Mouse (Mus musculus) lung, embryonic 15.5 days (tissue): ENCODE measurements at regions not wholly inside any gene's neighbourhood (a gene's known extent, or its start where the extent isn't known, plus 50 kb on each side); places are given as distances from the start of the nearest gene placed in this dataset.
"Not testable (repeated sequence)": the region's sequence is repeated elsewhere in the genome, so short reads cannot be mapped to it uniquely, and the experiment has no call there.

Experiments
- ATAC-seq: fragments of 200-750 bp; cut with Nextera tagmentation; 2 replicates; pipeline ENCODE4 v1.8.0; 2017; ENCODE audit warnings: moderate number of reproducible peaks, borderline replicate concordance; ENCODE audit not compliant: low FRiP score, low TSS enrichment; ENCODE audit errors: extremely low read depth
- H3K27ac ChIP-seq: fragments of 300-500 bp; sonication (generic); 2 replicates; pipeline ENCODE4 v1.5.1; 2015; ENCODE audit warnings: moderate library complexity, mild to moderate bottlenecking, inconsistent platforms
- H3K27me3 ChIP-seq: fragments of 300-500 bp; sonication (generic); 2 replicates; pipeline ENCODE4 v1.6.1; 2015; ENCODE audit warnings: inconsistent platforms
- H3K36me3 ChIP-seq: fragments of 300-500 bp; sonication (generic); 2 replicates; pipeline ENCODE4 v1.6.1; 2015; ENCODE audit warnings: inconsistent platforms
- H3K4me1 ChIP-seq: fragments of 300-500 bp; sonication (generic); 2 replicates; pipeline ENCODE4 v1.6.1; 2015; ENCODE audit warnings: inconsistent platforms
- H3K4me2 ChIP-seq: fragments of 300-500 bp; sonication (generic); 2 replicates; pipeline ENCODE4 v1.6.1; 2015; ENCODE audit warnings: inconsistent platforms, mild to moderate bottlenecking, moderate library complexity
- H3K4me3 ChIP-seq: fragments of 300-500 bp; sonication (generic); 2 replicates; pipeline ENCODE4 v1.5.1; 2015; ENCODE audit warnings: mild to moderate bottlenecking, inconsistent platforms
- H3K9ac ChIP-seq: fragments of 300-500 bp; sonication (generic); 2 replicates; pipeline ENCODE4 v1.6.1; 2015; ENCODE audit warnings: inconsistent platforms
- H3K9me3 ChIP-seq: fragments of 300-500 bp; sonication (generic); 2 replicates; pipeline ENCODE4 v1.6.1; 2016; ENCODE audit warnings: inconsistent platforms
- WGBS: fragments of 180-500 bp; shearing (Covaris S2); methylation state at CpG from one replicate; pipeline ENCODE4 v1.1.7; 2015; 5-methylcytosine and 5-hydroxymethylcytosine counted together

- no peak for ATAC-seq
- WGBS = 71% methylated on average over 5 of the region's 5 CpGs
- no peak overlapping the region for H3K9ac ChIP-seq
Observed at GRCm38 (mm10) chr13:113477901-113478510, 140.4 kb downstream of the Snx18 start.

DNA sequence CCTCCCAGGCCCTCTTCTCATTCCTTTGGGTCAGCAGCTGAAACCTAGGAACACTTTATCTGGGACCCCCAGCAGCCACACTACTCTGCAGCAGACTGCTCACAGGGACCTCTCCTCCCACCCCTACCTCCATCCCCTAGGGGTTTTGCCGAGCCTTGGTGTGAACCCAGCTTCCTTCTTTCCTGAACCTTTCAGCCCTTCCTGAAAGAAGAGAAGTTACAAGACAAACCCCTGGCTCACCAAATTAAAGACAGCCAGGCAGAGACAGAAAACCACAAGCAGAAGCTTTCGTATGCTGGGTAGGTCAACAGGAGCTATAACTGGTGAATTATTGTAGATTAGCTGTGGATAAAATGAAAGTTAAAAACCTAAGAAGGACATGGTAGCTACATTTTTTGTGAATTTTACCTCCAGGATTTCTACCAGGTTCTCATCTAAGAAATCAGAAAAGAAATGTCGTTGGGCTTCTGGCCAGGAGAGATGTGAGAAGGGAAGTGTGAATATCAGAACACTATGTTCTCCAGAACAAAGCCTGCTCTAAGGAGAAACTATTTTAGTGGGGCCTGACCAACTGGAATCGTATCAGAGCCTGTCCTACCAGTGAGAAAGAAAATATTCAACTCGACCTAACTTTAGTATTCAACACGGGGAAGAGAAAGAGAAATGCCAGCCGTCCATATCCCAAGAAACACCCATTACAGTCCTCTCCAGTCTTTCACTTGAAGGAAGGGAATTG lies 147.4 kb downstream of the Snx18 start:
- no peak overlapping the region for H3K4me3 ChIP-seq
- no peaks in the 10 kb centered on the region for H3K9me3 ChIP-seq
- H3K36me3 ChIP-seq = no peaks in the 10 kb centered on the region
- H3K4me2 ChIP-seq = no peak overlapping the region
- no peak overlapping the region for H3K27ac ChIP-seq
- no peak overlapping the region for H3K9ac ChIP-seq
- no peak for ATAC-seq
- no peaks in the 10 kb centered on the region for H3K4me1 ChIP-seq
- WGBS = 68% methylated on average over 7 of the region's 7 CpGs
- no peaks in the 10 kb centered on the region for H3K27me3 ChIP-seq

More at GRCm38 (mm10) chr13:113477901-113478510, 140.4 kb downstream of the Snx18 start:
- Histone ChIP-seq H3K9me3 (no peaks in the 10 kb centered on the region), H3K36me3 (no peaks in the 10 kb centered on the region), H3K27ac (no peak overlapping the region), H3K4me1 (no peaks in the 10 kb centered on the region), H3K4me3 (no peak overlapping the region), H3K4me2 (no peak overlapping the region), H3K27me3 (no peaks in the 10 kb centered on the region)

DNA sequence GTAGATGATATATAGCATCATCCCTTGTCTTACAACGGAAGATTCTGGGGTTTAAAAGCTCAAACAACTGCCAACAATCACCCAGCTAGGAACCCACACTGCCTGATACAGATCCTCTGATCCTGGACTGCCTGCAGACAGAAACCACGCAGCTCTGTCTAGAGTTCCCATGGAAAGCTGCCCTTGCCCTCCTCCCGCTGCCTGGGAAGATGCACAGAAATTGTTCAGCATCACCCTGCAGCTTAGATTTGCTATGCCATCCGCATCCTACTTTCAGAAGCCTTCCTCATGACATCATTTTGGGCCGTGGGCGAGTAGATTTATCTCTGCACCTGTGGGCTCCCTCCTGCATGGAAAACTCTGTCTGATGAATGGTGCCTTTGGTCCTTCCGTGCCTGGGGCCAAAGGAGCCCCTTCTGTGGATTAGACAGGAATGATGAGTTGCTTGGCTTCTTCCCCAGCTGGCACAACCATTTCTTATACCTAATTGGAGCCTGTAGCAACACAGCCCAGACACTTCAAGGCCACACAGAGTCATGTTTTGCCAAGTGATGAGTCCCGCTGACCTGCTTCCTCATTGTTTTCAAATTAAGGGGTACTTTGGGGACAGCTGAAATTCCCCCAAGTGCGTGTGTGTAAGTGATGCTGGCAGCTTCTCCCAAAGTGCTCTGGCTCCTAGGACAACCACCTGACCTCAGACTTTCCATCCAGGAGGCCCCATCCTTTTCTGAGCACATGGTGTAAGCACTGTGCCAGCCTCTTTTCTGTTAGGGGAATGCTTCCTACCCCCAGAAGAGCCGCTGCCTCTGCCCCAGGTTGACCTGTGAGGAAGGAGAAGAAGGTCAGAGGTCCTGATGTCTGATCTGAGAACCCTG lies 153.9 kb downstream of the Snx18 start:
- H3K27me3 ChIP-seq = no peaks in the 10 kb centered on the region
- no peak for ATAC-seq
- no peaks in the 10 kb centered on the region for H3K36me3 ChIP-seq
- no peaks in the 10 kb centered on the region for H3K4me1 ChIP-seq
- H3K9ac ChIP-seq = no peak overlapping the region
- no peak overlapping the region for H3K27ac ChIP-seq
- WGBS = 52% methylated on average over 10 of the region's 10 CpGs
- no peak overlapping the region for H3K4me2 ChIP-seq
- no peak overlapping the region for H3K4me3 ChIP-seq
- H3K9me3 ChIP-seq = no peaks in the 10 kb centered on the region

GRCm38 (mm10) chr13:113463420-113463819 lies 154.9 kb downstream of the Snx18 start:
- Histone ChIP-seq H3K4me3 (no peak overlapping the region), H3K9me3 (no peaks in the 10 kb centered on the region), H3K9ac (no peak overlapping the region), H3K27me3 (no peaks in the 10 kb centered on the region), H3K4me2 (no peak overlapping the region), H3K4me1 (no peaks in the 10 kb centered on the region), H3K27ac (no peak overlapping the region), H3K36me3 (no peaks in the 10 kb centered on the region)
- no peak for ATAC-seq
- WGBS = 51% methylated on average over 4 of the region's 4 CpGs

- 45% methylated on average over 11 of the region's 11 CpGs for WGBS
- H3K27ac ChIP-seq = no peak overlapping the region
- no peaks in the 10 kb centered on the region for H3K9me3 ChIP-seq
- ATAC-seq = no peak
- H3K4me1 ChIP-seq = 0 out of 2 replicates have a peak, but pooled peaks cover 3% of the 10 kb centered on the region
- H3K4me2 ChIP-seq = no peak overlapping the region
- H3K4me3 ChIP-seq = no peak overlapping the region
- H3K36me3 ChIP-seq = no peaks in the 10 kb centered on the region
- H3K9ac ChIP-seq = no peak overlapping the region
- no peaks in the 10 kb centered on the region for H3K27me3 ChIP-seq
Observed at GRCm38 (mm10) chr13:113454490-113455295, 161.7 kb downstream of the BC067074 start.

DNA sequence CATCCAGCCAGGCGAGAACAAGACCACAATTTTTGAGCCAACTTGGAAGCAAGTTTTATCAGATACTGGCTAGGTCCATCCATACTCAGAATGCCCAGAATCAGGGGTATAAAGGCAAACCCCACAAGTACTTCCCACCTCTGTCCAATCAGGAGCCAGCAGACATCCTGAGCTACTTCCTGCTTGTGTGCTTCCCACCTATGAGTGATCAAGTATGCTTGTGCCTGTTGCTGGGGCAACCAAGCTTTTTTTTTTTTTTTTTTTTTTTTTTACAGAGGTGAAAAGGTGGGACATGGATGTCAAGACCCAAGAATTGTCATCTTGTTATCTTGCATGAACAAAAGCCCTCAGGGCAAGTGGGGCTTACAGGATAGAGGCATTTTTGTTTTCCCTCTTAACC lies 155.4 kb downstream of the BC067074 start:
- Histone ChIP-seq H3K4me2 (no peak overlapping the region), H3K4me3 (no peak overlapping the region), H3K4me1 (no peaks in the 10 kb centered on the region), H3K9me3 (no peaks in the 10 kb centered on the region), H3K36me3 (no peaks in the 10 kb centered on the region), H3K27ac (no peak overlapping the region), H3K9ac (no peak overlapping the region), H3K27me3 (no peaks in the 10 kb centered on the region)
- 89% methylated on average over 1 of the region's 1 CpGs for WGBS
- ATAC-seq = no peak

DNA sequence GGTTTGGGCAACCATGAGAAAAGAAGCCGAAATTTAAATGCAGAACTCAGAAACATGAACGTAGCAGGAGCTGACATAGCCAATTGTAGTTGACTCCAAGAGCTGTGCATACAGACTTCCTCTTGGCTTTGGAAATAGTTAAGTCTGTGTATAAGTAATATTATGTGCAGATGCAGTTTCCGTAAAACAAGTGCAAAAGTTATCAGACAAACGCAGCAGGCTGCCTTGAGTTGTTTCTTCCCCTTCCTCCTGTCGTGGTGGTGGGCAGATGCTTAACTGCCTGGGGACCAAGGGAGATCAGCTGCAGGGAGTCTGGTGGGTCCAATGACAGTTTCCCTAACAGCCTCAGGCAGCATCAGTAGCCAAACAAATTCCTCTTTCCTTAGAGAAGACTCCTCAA lies 153.3 kb downstream of the BC067074 start:
- Histone ChIP-seq H3K4me2 (no peak overlapping the region), H3K27ac (no peak overlapping the region), H3K9ac (no peak overlapping the region), H3K36me3 (no peaks in the 10 kb centered on the region), H3K4me1 (0 out of 2 replicates have a peak, but pooled peaks cover 3% of the 10 kb centered on the region), H3K4me3 (no peak overlapping the region), H3K9me3 (no peaks in the 10 kb centered on the region), H3K27me3 (no peaks in the 10 kb centered on the region)
- ATAC-seq = no peak
- 78% methylated on average over 5 of the region's 5 CpGs for WGBS

DNA sequence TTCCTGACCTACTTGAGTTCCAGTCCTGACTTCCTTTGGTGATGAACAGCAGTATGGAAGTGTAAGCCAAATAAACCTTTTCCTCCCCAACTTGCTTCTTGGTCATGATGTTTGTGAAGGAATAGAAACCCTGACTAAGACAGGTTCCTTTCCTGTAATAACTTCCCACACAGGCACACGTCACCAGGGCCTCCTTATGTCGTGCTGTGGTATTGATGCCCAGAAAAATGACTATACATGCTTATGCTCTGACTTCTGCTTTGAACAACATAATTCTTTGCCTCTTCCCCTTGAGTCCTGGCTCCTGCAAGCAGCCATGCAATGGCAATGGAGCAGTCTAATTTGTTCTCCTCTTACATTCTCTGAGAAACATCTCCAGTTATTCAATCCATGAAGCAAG lies 151.5 kb downstream of the BC067074 start:
- WGBS = 76% methylated on average over 2 of the region's 2 CpGs
- H3K27ac ChIP-seq, H3K4me1 ChIP-seq, H3K9ac ChIP-seq, H3K4me3 ChIP-seq, H3K36me3 ChIP-seq, H3K27me3 ChIP-seq, ATAC-seq, H3K9me3 ChIP-seq, H3K4me2 ChIP-seq: not testable (repeated sequence)

DNA sequence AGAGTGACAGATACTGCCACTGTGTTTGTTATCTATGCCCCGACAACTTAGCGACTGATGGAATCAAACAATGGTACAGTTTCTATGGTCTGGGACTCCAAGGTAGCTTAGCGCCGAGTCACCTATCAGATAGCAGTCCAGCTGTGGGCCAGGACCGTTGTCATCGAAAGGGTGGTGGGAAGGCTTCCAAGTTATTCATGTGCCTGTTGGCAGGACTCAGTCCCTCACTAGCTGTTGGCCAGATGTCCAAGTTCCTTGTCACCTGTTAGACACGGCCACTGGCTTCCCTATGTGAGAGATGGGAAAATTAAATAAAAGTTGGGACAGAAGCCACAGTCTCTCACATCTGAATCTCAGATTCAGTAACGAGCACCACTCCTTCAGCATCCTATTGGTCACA lies 150.1 kb downstream of the BC067074 start:
- ATAC-seq = no peak

DNA sequence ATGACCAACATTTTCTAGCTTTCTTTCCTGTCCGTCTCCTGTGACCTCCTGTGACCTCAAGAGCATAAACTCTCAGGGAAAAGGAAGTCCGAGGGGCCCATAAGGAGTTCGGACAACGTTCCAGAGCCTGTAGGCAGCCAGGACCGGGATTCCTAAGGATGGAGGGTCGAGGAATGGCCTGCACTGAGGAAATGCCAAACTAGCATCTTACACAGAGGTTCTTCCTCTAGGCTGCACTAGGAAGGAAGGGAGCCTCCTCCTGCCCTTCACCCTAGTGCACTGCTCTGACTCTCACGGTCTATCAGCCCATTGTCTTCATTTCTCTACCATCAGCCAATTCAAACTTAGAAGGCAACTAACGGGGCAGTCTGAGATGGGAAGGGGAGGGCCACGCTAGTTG lies 149.2 kb downstream of the BC067074 start:
- H3K4me3 ChIP-seq = no peak overlapping the region
- H3K4me2 ChIP-seq = no peak overlapping the region
- no peak for ATAC-seq
- H3K9me3 ChIP-seq = no peaks in the 10 kb centered on the region
- H3K27ac ChIP-seq = no peak overlapping the region
- H3K27me3 ChIP-seq = no peaks in the 10 kb centered on the region
- WGBS = 57% methylated on average over 9 of the region's 9 CpGs
- H3K36me3 ChIP-seq = no peaks in the 10 kb centered on the region
- H3K9ac ChIP-seq = no peak overlapping the region
- H3K4me1 ChIP-seq = peaks cover 14% of the 10 kb centered on the region

More for the DNA sequence above, 150.1 kb downstream of the BC067074 start:
- Histone ChIP-seq H3K27ac (no peak overlapping the region), H3K4me3 (no peak overlapping the region), H3K9ac (no peak overlapping the region), H3K9me3 (no peaks in the 10 kb centered on the region), H3K4me1 (peaks cover 14% of the 10 kb centered on the region), H3K36me3 (no peaks in the 10 kb centered on the region), H3K27me3 (no peaks in the 10 kb centered on the region), H3K4me2 (no peak overlapping the region)
- WGBS = 77% methylated on average over 8 of the region's 8 CpGs

DNA sequence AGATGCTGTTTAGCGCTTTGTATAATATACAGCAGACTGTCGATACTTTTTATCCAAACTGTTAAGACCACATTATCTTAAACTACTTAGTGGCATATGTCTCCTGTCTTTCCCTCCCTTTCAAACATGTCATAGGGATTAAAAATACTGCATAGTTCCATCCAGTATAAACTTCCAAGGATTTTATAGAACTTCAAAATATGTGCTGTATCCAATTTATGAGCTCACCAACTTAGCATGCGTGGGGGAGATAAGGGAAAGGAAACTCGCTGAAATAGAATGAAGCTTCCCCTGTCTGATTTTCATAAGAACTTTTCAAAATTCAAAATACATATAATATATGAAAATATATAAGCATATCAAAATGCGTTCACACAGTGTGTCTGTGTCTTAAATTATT lies 147.2 kb downstream of the BC067074 start:
- Histone ChIP-seq H3K4me3 (no peak overlapping the region), H3K36me3 (no peaks in the 10 kb centered on the region), H3K9ac (no peak overlapping the region), H3K27ac (no peak overlapping the region), H3K9me3 (no peaks in the 10 kb centered on the region), H3K4me2 (no peak overlapping the region), H3K4me1 (peaks cover 14% of the 10 kb centered on the region), H3K27me3 (no peaks in the 10 kb centered on the region)
- whole genome bisulfite sequencing = 55% methylated on average over 5 of the region's 5 CpGs
- ATAC-seq = no peak
